Mouse (Mus musculus): ENCODE results near the gene Foxn1. TPM values are rescaled to one million over a fixed set of nuclear protein-coding genes. Genes with fewer than 3 reads are reported as not detected.

The Foxn1 gene
- polyA plus RNA-seq, 1 experiment from 2014 or later = not detected

GRCm38 (mm10) chr11:78313662-78314061 lies 72.7 kb downstream of the Foxn1 start:
- 95% methylated on average over 2 of the region's 2 CpGs for WGBS
- H3K27ac ChIP-seq (ENCODE audit: low read depth, low read length) = no peak overlapping the region

GRCm38 (mm10) chr11:78310861-78311511 lies 75.4 kb downstream of the Foxn1 start:
- no peak overlapping the region for H3K27ac ChIP-seq (ENCODE audit: low read depth, low read length)
- H3K27me3 ChIP-seq (replicated peaks; ENCODE audit: control insufficient read depth, insufficient read depth, low read length) = no peaks in the 10 kb centered on the region
- no peaks in the 10 kb centered on the region for H3K9me3 ChIP-seq (ENCODE audit: control insufficient read depth, low read length)
- DNase-seq (ENCODE audit: low spot score) (no peak), ATAC-seq (replicated peaks; ENCODE audit: low FRiP score) (no peak)
- 95% methylated on average over 8 of the region's 8 CpGs for WGBS
- no peak overlapping the region for H3K9ac ChIP-seq (ENCODE audit: low read depth, low read length)
- H3K36me3 ChIP-seq (ENCODE audit: control insufficient read depth, insufficient read depth, low read length) = peaks cover 48% of the 10 kb centered on the region
- no peak overlapping the region for H3K4me2 ChIP-seq
- no peak overlapping the region for H3K4me3 ChIP-seq (ENCODE audit: low read depth, low read length)
- H3K4me1 ChIP-seq (replicated peaks; ENCODE audit: control insufficient read depth, insufficient read depth, low read length) = no peaks in the 10 kb centered on the region; the same call in 1 of the 2 replicates

More at GRCm38 (mm10) chr11:78313662-78314061, 72.7 kb downstream of the Foxn1 start:
- no peaks in the 10 kb centered on the region for H3K9me3 ChIP-seq (ENCODE audit: control insufficient read depth, low read length)
- H3K4me2 ChIP-seq = no peak overlapping the region
- DNase-seq (ENCODE audit: low spot score) (no peak), ATAC-seq (replicated peaks; ENCODE audit: low FRiP score) (no peak)
- H3K36me3 ChIP-seq (ENCODE audit: control insufficient read depth, insufficient read depth, low read length) = peaks cover 60% of the 10 kb centered on the region
- no peaks in the 10 kb centered on the region for H3K27me3 ChIP-seq (replicated peaks; ENCODE audit: control insufficient read depth, insufficient read depth, low read length)
- H3K9ac ChIP-seq (ENCODE audit: low read depth, low read length) = no peak overlapping the region
- H3K4me1 ChIP-seq (replicated peaks; ENCODE audit: control insufficient read depth, insufficient read depth, low read length) = no peaks in the 10 kb centered on the region
- H3K4me3 ChIP-seq (ENCODE audit: low read depth, low read length) = no peak overlapping the region

Other genes starting within 250 kb of the Foxn1 start
- 53.8 and 57.6 TPM in 2 replicates for gene Traf4, start 221.0 kb downstream of the Foxn1 start, polyA plus RNA-seq (2014; fragmentation: Nextera tagmentation; extraction: Ambion mirVana)
- gene Nek8, start 209.9 kb downstream of the Foxn1 start, polyA plus RNA-seq (2014; fragmentation: Nextera tagmentation; extraction: Ambion mirVana) = 13.1 and 14.3 TPM in 2 replicates
- gene Tlcd1, start 209.8 kb downstream of the Foxn1 start, polyA plus RNA-seq (2014; fragmentation: Nextera tagmentation; extraction: Ambion mirVana) = 52.5 and 57.5 TPM in 2 replicates
- 1,588 and 1,766 TPM in 2 replicates for gene Rpl23a, start 203.0 kb downstream of the Foxn1 start, polyA plus RNA-seq (2014; fragmentation: Nextera tagmentation; extraction: Ambion mirVana)
- 42.6 and 45.3 TPM in 2 replicates for gene Rab34, start 198.1 kb downstream of the Foxn1 start, polyA plus RNA-seq (2014; fragmentation: Nextera tagmentation; extraction: Ambion mirVana)
- 1.6 and 2.5 TPM in 2 replicates for gene Proca1, start 193.2 kb downstream of the Foxn1 start, polyA plus RNA-seq (2014; fragmentation: Nextera tagmentation; extraction: Ambion mirVana)
- 47.4 and 48.7 TPM in 2 replicates for gene Sdf2, start 140.8 kb downstream of the Foxn1 start, polyA plus RNA-seq (2014; fragmentation: Nextera tagmentation; extraction: Ambion mirVana)
- 30.9 and 32.9 TPM in 2 replicates for gene Supt6, start 140.6 kb downstream of the Foxn1 start, polyA plus RNA-seq (2014; fragmentation: Nextera tagmentation; extraction: Ambion mirVana)
- gene 2610507B11Rik, start 124.8 kb downstream of the Foxn1 start, polyA plus RNA-seq (2014; fragmentation: Nextera tagmentation; extraction: Ambion mirVana) = 59.5 and 62.2 TPM in 2 replicates
- gene BC030499, start 95.7 kb downstream of the Foxn1 start, polyA plus RNA-seq (2014; fragmentation: Nextera tagmentation; extraction: Ambion mirVana) = 0.18 and 0.36 TPM in 2 replicates
- gene Spag5, start 85.0 kb downstream of the Foxn1 start, polyA plus RNA-seq (2014; fragmentation: Nextera tagmentation; extraction: Ambion mirVana) = 48.3 and 50.3 TPM in 2 replicates
- gene Aldoc, start 63.6 kb downstream of the Foxn1 start, polyA plus RNA-seq (2014; fragmentation: Nextera tagmentation; extraction: Ambion mirVana) = 8.8 and 9.9 TPM in 2 replicates
- gene Pigs, start 58.1 kb downstream of the Foxn1 start, polyA plus RNA-seq (2014; fragmentation: Nextera tagmentation; extraction: Ambion mirVana) = 63.6 and 68.2 TPM in 2 replicates
- 68.9 and 72.7 TPM in 2 replicates for gene Unc119, start 43.1 kb downstream of the Foxn1 start, polyA plus RNA-seq (2014; fragmentation: Nextera tagmentation; extraction: Ambion mirVana)
- not detected in 2 replicates for gene Slc13a2, start 35.7 kb upstream of the Foxn1 start, polyA plus RNA-seq (2014; fragmentation: Nextera tagmentation; extraction: Ambion mirVana)
- gene Slc46a1, start 79.1 kb upstream of the Foxn1 start, polyA plus RNA-seq (2014; fragmentation: Nextera tagmentation; extraction: Ambion mirVana) = 9.8 and 12.1 TPM in 2 replicates
- gene Sarm1, start 111.2 kb upstream of the Foxn1 start, polyA plus RNA-seq (2014; fragmentation: Nextera tagmentation; extraction: Ambion mirVana) = 0.44 and 0.71 TPM in 2 replicates
- gene Vtn, start 112.5 kb upstream of the Foxn1 start, polyA plus RNA-seq (2014; fragmentation: Nextera tagmentation; extraction: Ambion mirVana) = 220 and 245 TPM in 2 replicates
- gene Sebox, start 116.9 kb upstream of the Foxn1 start, polyA plus RNA-seq (2014; fragmentation: Nextera tagmentation; extraction: Ambion mirVana) = 0.21 and 0.32 TPM in 2 replicates
- gene Tmem199, start 125.6 kb upstream of the Foxn1 start, polyA plus RNA-seq (2014; fragmentation: Nextera tagmentation; extraction: Ambion mirVana) = 59.9 and 61.9 TPM in 2 replicates
- gene Poldip2, start 125.6 kb upstream of the Foxn1 start, polyA plus RNA-seq (2014; fragmentation: Nextera tagmentation; extraction: Ambion mirVana) = 151 and 154 TPM in 2 replicates
- 42.1 and 42.2 TPM in 2 replicates for gene Tnfaip1, start 149.8 kb upstream of the Foxn1 start, polyA plus RNA-seq (2014; fragmentation: Nextera tagmentation; extraction: Ambion mirVana)
- 112 and 114 TPM in 2 replicates for gene Ift20, start 149.8 kb upstream of the Foxn1 start, polyA plus RNA-seq (2014; fragmentation: Nextera tagmentation; extraction: Ambion mirVana)
- 173 and 183 TPM in 2 replicates for gene Tmem97, start 164.2 kb upstream of the Foxn1 start, polyA plus RNA-seq (2014; fragmentation: Nextera tagmentation; extraction: Ambion mirVana)